Mouse (Mus musculus) forebrain, postnatal 0 days (tissue): Measurements from ENCODE around the gene Ptprt. TPM values are rescaled to one million over a fixed set of nuclear protein-coding genes. Genes with fewer than 3 reads are reported as not detected.

Source experiments
- ATAC-seq: fragments of 200-750 bp; cut with Nextera tagmentation; 2 replicates; pipeline ENCODE4 v1.8.0; 2017; ENCODE audit warnings: mild to moderate bottlenecking, moderate library complexity
- DNase-seq: peaks from one replicate; pipeline ENCODE4 v3.0.0-alpha.2; 2015
- H3K27ac ChIP-seq: fragments of 300-500 bp; sonication (generic); 2 replicates; pipeline ENCODE4 v1.5.1; 2014; ENCODE audit warnings: low read depth, mild to moderate bottlenecking, antibody characterized with exemption, low read length, moderate library complexity, mixed read lengths
- H3K27me3 ChIP-seq: fragments of 300-500 bp; sonication (generic); 2 replicates; pipeline ENCODE4 v1.6.1; 2014; ENCODE audit warnings: mild to moderate bottlenecking, low read length, mixed read lengths; ENCODE audit not compliant: insufficient read depth
- H3K36me3 ChIP-seq: fragments of 300-500 bp; sonication (generic); 2 replicates; pipeline ENCODE4 v1.6.1; 2014; ENCODE audit warnings: mild to moderate bottlenecking, moderate library complexity; ENCODE audit not compliant: insufficient read depth
- H3K4me1 ChIP-seq: fragments of 300-500 bp; sonication (generic); 2 replicates; pipeline ENCODE4 v1.6.1; 2014; ENCODE audit warnings: antibody characterized with exemption; ENCODE audit not compliant: insufficient read depth
- H3K4me2 ChIP-seq: fragments of 300-500 bp; sonication (generic); 2 replicates; pipeline ENCODE4 v1.6.1; 2014; ENCODE audit warnings: low read depth, mild to moderate bottlenecking, moderate library complexity
- H3K4me3 ChIP-seq: fragments of 300-500 bp; sonication (generic); 2 replicates; pipeline ENCODE4 v1.5.1; 2014; ENCODE audit warnings: low read depth, low read length, mixed read lengths
- H3K9ac ChIP-seq: fragments of 300-500 bp; sonication (generic); 2 replicates; pipeline ENCODE4 v1.6.1; 2014; ENCODE audit warnings: mild to moderate bottlenecking
- H3K9me3 ChIP-seq: fragments of 300-500 bp; sonication (generic); 2 replicates; pipeline ENCODE4 v1.6.1; 2016; ENCODE audit warnings: low read length
- CTCF ChIP-seq: sonication (generic); IDR thresholded peaks from 2 replicates; pipeline ENCODE4 v1.5.1; 2016; ENCODE audit warnings: antibody characterized with exemption, control low read depth, low read depth
- WGBS: fragments of 180-500 bp; shearing (Covaris S2); extraction: QIAGEN DNeasy Blood & Tissue Kit; methylation state at CpG from one replicate; pipeline ENCODE4 v1.1.7; 2014; 5-methylcytosine and 5-hydroxymethylcytosine counted together
- polyA plus RNA-seq: library from polyadenylated mRNA; unstranded; fragments of >200 nt; fragmentation: Nextera tagmentation; extraction: Ambion mirVana; gene quantifications from 2 replicates; pipeline ENCODE4 v1.2.1, GENCODE M21; 2015
- total RNA-seq: library from RNA; depleted of rRNA; stranded (reverse); fragments of >200 nt; gene quantifications from 2 replicates; pipeline ENCODE4 v1.2.3, GENCODE M21; 2014

The Ptprt gene
- total and polyA plus RNA-seq, 2 experiments from 2014 or later = 12.0 to 58.4 TPM

DNA sequence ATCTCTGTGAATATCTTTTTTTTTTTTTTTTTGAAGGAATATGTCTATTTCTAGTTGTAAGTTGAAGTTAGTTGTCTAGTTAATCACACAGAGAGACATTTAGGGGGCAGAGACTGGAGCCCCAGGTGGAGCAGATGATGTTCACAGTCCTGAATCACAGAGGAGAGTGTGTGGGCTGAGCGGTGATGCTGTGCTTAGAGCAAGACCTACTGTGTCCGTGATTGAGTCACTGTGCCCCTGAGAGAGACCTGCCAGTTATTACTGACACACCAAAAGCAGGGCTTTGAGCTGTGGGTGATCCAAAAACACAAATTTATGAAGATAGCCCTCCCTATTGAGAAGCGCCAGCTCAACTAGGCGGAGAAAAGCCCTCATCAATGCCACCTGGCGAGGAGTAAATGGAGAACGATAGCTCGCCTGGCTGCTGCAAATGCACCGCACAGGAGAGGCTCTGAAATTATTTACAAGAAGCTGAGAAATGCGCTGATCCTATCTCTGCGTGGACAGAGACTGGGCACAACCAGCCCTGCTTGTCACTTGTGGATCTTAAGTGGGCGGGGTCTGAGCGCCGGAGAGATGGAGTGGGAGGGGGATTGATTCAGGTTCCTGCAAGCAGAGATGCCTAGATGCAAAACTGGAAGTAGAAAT lies 1162.4 kb downstream of the Ptprt start:
- H3K4me1 ChIP-seq = 0 out of 2 replicates have a peak, but pooled peaks cover 3% of the 10 kb centered on the region
- ATAC-seq (0 out of 2 replicates have a peak, but pooled peaks have one; percentile 20), DNase-seq (peak; percentile 50)
- peak; percentile 25; the same call in 1 of the 2 replicates for TF ChIP-seq CTCF
- no peaks in the 10 kb centered on the region for H3K9me3 ChIP-seq
- H3K27me3 ChIP-seq = no peaks in the 10 kb centered on the region
- peak overlapping the region; percentile 30 for H3K4me3 ChIP-seq
- no peaks in the 10 kb centered on the region for H3K36me3 ChIP-seq
- WGBS = 15% methylated on average over 13 of the region's 13 CpGs
- H3K9ac ChIP-seq = peak overlapping the region; percentile 43
- H3K4me2 ChIP-seq = peak overlapping the region; percentile 52
- H3K27ac ChIP-seq = peak overlapping the region; percentile 35; the same call in 1 of the 2 replicates

DNA sequence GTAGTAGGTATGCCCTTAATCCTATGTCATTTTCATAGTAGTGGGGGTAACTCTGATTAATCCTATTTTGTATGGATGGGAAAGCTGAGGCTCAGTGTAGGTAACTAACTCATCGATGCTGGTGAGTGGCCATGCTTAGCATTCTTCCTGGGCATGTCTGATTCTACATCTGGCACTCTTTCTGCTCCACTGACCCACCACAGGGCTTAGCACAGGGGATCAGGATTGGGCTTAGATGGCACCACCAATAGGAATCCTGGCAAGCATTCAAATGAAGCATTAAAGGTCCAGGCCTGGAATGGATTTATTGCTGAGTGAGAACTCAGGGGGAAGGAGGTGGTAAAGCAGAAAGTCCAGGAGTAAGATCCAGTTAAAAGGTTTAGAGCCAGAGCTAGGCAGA lies 1179.2 kb downstream of the Ptprt start:
- TF ChIP-seq CTCF = no peak
- no peaks in the 10 kb centered on the region for H3K27me3 ChIP-seq
- no peak overlapping the region for H3K4me3 ChIP-seq
- H3K36me3 ChIP-seq = no peaks in the 10 kb centered on the region
- H3K4me2 ChIP-seq = no peak overlapping the region
- no peaks in the 10 kb centered on the region for H3K4me1 ChIP-seq
- H3K27ac ChIP-seq = no peak overlapping the region
- no peak for DNase-seq
- WGBS = 83% methylated on average over 1 of the region's 1 CpGs
- ATAC-seq = no peak
- H3K9me3 ChIP-seq = no peaks in the 10 kb centered on the region
- H3K9ac ChIP-seq = no peak overlapping the region

DNA sequence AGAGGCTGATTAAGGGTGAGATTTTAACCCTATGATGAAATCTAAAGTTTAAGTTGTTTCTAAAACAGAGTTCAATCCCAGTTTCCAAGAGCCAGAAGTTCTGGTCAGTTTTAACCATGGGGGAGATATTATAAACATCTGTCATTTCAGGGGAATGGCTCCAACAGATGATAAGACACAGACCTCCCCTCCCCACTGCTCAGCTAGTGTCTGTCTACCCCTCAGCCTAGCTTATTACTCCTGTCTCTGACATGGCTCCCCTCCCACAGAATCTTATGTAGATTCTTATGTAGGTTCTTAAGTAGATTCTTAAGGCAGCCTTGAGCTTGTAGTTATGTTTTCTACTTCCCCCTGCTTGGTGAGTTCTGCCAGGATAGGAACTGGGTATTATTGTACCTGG lies 1180.5 kb downstream of the Ptprt start:
- Histone ChIP-seq H3K4me3 (no peak overlapping the region), H3K9me3 (no peaks in the 10 kb centered on the region), H3K9ac (no peak overlapping the region), H3K4me2 (no peak overlapping the region), H3K27me3 (no peaks in the 10 kb centered on the region), H3K27ac (no peak overlapping the region), H3K4me1 (no peaks in the 10 kb centered on the region), H3K36me3 (no peaks in the 10 kb centered on the region)
- no peak for DNase-seq
- TF ChIP-seq CTCF = no peak
- no peak for ATAC-seq
